Mouse (Mus musculus): ENCODE results near the gene Arhgap45. TPM values are rescaled to one million over a fixed set of nuclear protein-coding genes. Genes with fewer than 3 reads are reported as not detected.

The Arhgap45 gene
- polyA plus RNA-seq, 1 experiment from 2014 or later, result 9.7 TPM

DNA sequence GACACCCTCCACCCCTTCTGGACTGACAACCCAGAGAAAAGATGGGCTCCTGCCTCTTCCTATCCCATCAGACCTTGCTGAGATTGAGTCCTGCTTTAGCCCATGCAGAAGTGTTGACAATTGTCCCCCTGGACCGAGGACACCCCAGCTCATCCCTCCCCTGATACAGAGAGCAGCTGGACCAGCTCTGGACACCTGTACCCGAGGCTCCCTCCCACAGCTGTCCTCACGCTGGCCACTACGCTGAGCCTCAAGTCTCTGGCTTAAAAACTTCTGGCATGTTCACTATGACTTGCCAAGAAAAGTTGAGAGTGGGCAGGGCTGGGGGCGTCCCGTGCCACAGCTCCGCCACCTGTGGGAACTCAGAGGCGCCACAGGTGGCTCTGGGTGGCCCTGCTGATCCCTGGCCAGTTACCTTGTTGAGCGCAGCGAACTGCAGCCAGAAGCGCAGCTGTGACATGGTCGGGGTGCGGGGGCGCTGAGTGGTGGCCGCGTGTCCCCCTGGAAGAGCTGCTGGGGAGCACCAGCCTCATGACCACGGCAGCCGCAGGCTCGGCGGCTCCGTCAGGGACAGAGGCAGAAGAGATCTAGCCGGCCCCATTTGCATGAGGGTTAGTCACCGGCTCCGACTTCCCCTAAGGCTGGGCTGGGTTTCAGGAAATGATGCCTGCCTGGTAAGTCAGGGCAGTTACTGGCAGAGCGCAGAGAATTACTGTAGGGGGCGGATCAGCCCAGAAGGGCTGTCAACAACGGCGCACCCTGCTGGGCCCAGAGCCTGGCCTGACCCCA is 58.6 kb downstream of the Arhgap45 start:
- peak overlapping the region; percentile 28 for H3K4me3 ChIP-seq (replicated peaks; ENCODE audit: low read length)
- H3K4me2 ChIP-seq (ENCODE audit: low read depth, low read length), result peak overlapping the region; percentile 46
- no peaks in the 10 kb centered on the region for H3K9me3 ChIP-seq (replicated peaks; ENCODE audit: control insufficient read depth, low read length)
- WGBS, result 19% methylated on average over 28 of the region's 28 CpGs
- ATAC-seq (ENCODE audit: insufficient read depth, low FRiP score), result peak; percentile 75
- H3K9ac ChIP-seq (ENCODE audit: low read length), result peak overlapping the region; percentile 58
- H3K27me3 ChIP-seq (ENCODE audit: control insufficient read depth, insufficient read depth, low read length), result no peaks in the 10 kb centered on the region
- H3K4me1 ChIP-seq (ENCODE audit: control insufficient read depth, insufficient read depth, low read length), result peaks cover 34% of the 10 kb centered on the region
- no peaks in the 10 kb centered on the region for H3K36me3 ChIP-seq (ENCODE audit: control insufficient read depth, insufficient read depth, low read length)
- peak overlapping the region; percentile 63 for H3K27ac ChIP-seq (ENCODE audit: low read length)

DNA sequence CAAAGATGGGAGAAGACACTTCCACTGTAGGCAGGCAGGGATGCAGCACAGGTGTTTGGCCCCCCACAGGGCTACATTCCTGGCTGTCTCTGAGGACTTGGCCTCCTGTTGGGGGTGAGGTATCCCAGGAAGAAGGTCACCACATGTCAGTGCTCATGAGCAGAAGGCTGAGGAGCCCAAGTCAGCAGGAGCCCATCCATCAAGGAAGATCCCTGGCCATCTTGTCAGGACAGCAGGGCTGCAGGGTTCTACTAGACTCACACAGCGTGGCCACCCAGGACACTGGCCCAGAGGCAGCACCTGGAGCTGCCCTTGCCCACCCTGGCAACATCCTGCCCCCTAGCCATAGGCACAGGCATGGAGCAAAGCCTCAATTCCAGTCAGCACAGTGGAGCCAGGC is 59.5 kb downstream of the Arhgap45 start:
- no peaks in the 10 kb centered on the region for H3K27me3 ChIP-seq (ENCODE audit: control insufficient read depth, insufficient read depth, low read length)
- peak overlapping the region; percentile 57; the same call in 1 of the 2 replicates for H3K27ac ChIP-seq (ENCODE audit: low read length)
- no peaks in the 10 kb centered on the region for H3K9me3 ChIP-seq (replicated peaks; ENCODE audit: control insufficient read depth, low read length)
- 0 out of 2 replicates have a peak overlapping the region, but pooled peaks have one; percentile 14 for H3K9ac ChIP-seq (ENCODE audit: low read length)
- peaks cover 36% of the 10 kb centered on the region for H3K4me1 ChIP-seq (ENCODE audit: control insufficient read depth, insufficient read depth, low read length)
- no peak overlapping the region for H3K4me2 ChIP-seq (ENCODE audit: low read depth, low read length)
- no peak for ATAC-seq (ENCODE audit: insufficient read depth, low FRiP score)
- 75% methylated on average over 1 of the region's 1 CpGs for WGBS
- H3K36me3 ChIP-seq (ENCODE audit: control insufficient read depth, insufficient read depth, low read length), result no peaks in the 10 kb centered on the region
- no peak overlapping the region for H3K4me3 ChIP-seq (replicated peaks; ENCODE audit: low read length)

DNA sequence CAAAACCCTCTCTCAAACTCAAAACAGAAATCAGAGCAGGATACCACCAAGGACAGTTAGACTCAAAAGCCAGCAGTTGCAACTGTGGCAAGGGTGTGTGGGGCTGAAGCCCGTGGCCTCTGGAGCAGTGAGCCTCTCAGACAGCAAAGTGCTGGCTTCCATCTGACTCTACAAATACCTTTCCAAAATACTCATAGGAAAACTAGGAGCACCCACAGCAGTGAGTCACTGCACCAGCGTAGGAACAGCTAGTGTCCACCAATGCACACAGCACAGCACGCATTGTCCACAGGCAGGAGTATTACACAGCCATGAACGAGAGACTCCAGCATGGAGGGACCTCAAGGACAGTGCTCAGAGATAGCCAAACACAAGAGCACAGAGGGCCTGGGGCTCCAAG is 59.9 kb downstream of the Arhgap45 start:
- H3K4me1 ChIP-seq (ENCODE audit: control insufficient read depth, insufficient read depth, low read length), result peaks cover 33% of the 10 kb centered on the region
- no peaks in the 10 kb centered on the region for H3K27me3 ChIP-seq (ENCODE audit: control insufficient read depth, insufficient read depth, low read length)
- H3K27ac ChIP-seq (ENCODE audit: low read length), result no peak overlapping the region
- no peaks in the 10 kb centered on the region for H3K9me3 ChIP-seq (replicated peaks; ENCODE audit: control insufficient read depth, low read length)
- no peak overlapping the region for H3K9ac ChIP-seq (ENCODE audit: low read length)
- ATAC-seq (ENCODE audit: insufficient read depth, low FRiP score), result no peak
- H3K4me2 ChIP-seq (ENCODE audit: low read depth, low read length), result no peak overlapping the region
- WGBS, result 92% methylated on average over 4 of the region's 4 CpGs
- H3K4me3 ChIP-seq (replicated peaks; ENCODE audit: low read length), result no peak overlapping the region
- H3K36me3 ChIP-seq (ENCODE audit: control insufficient read depth, insufficient read depth, low read length), result no peaks in the 10 kb centered on the region

DNA sequence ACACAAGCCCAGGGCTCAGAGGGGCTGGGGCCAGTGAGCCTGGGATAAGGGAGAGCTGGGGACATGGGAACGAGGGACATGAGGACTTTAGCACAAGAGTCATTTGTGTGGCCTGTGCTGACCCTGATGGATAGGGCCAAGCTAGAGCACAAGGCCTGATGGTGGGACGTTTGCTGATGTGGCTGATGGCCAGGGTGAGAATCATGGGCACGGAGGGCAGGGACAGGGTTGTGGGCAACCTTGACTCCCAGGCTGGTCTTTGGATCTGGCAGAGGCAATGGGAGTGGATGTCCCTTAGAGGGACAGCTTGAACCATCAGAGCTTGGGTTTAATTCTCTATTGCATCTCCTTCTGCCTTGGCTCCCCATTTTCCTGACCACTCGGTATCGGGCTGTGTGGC is 60.9 kb downstream of the Arhgap45 start:
- no peak for ATAC-seq (ENCODE audit: insufficient read depth, low FRiP score)
- WGBS, result 89% methylated on average over 5 of the region's 5 CpGs

DNA sequence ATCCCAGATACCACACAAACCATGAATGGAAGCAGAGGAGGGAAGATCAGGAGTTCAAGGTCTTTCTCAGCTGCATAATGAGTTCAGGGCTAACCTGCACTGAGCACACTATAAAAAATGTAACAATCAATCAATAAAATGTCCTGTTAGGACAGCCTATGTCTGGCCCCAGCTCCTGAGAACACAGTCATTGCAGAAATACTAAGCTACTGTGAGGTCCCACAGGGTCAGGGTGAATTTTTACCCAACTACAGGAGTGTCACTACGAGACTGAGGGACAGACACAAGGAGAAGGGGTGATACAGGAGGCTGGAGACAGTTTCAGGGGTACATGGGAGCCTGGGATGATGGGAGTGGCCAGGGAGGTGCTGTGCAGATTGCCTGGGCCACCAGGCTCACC is 61.9 kb downstream of the Arhgap45 start:
- Histone ChIP-seq H3K4me2 (ENCODE audit: low read depth, low read length) (no peak overlapping the region), H3K9ac (ENCODE audit: low read length) (no peak overlapping the region), H3K36me3 (ENCODE audit: control insufficient read depth, insufficient read depth, low read length) (peaks cover 8% of the 10 kb centered on the region), H3K9me3 (replicated peaks; ENCODE audit: control insufficient read depth, low read length) (no peaks in the 10 kb centered on the region), H3K4me1 (ENCODE audit: control insufficient read depth, insufficient read depth, low read length) (peaks cover 23% of the 10 kb centered on the region), H3K27me3 (ENCODE audit: control insufficient read depth, insufficient read depth, low read length) (no peaks in the 10 kb centered on the region), H3K27ac (ENCODE audit: low read length) (no peak overlapping the region), H3K4me3 (replicated peaks; ENCODE audit: low read length) (no peak overlapping the region)
- no peak for ATAC-seq (ENCODE audit: insufficient read depth, low FRiP score)
- 90% methylated on average over 1 of the region's 1 CpGs for WGBS

More for the DNA sequence above, 60.9 kb downstream of the Arhgap45 start:
- H3K27me3 ChIP-seq (ENCODE audit: control insufficient read depth, insufficient read depth, low read length), result no peaks in the 10 kb centered on the region
- H3K9me3 ChIP-seq (replicated peaks; ENCODE audit: control insufficient read depth, low read length), result no peaks in the 10 kb centered on the region
- no peak overlapping the region for H3K9ac ChIP-seq (ENCODE audit: low read length)
- no peak overlapping the region for H3K27ac ChIP-seq (ENCODE audit: low read length)
- H3K4me1 ChIP-seq (ENCODE audit: control insufficient read depth, insufficient read depth, low read length), result peaks cover 23% of the 10 kb centered on the region
- H3K36me3 ChIP-seq (ENCODE audit: control insufficient read depth, insufficient read depth, low read length), result peaks cover 8% of the 10 kb centered on the region
- no peak overlapping the region for H3K4me3 ChIP-seq (replicated peaks; ENCODE audit: low read length)
- H3K4me2 ChIP-seq (ENCODE audit: low read depth, low read length), result no peak overlapping the region

DNA sequence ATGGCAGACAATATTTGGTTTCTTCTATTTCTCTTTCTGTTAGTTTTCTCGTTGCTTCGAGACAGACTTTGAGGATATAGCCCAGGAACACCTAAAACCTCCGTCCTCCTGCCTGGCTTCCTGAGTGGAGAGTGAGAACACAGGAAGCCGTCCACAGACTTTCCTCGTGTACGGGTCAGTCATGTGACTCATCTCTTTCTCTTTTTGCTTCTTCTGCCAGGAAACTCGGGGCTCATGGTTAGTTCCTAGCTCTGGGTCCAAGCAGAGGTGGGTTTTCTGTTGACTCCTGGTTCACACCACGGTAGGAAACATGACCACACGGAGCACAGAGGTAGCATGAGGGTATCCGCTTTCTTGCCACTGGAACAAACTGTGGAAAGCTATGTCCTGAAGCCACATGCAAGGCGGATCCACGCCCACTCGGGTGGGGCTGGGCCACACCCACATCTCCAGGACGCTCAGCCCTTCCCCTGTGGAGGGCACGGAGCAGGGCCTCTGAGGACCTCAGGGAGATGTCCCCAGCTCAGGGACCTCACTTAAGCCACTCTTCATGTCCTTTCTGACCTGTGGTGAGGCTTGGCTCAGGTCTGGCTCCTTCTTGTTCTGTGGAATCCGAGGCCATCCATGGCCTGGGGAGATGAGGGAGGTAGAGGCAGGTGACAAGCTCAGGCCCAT is 64.1 kb downstream of the Arhgap45 start:
- Histone ChIP-seq H3K9me3 (replicated peaks; ENCODE audit: control insufficient read depth, low read length) (no peaks in the 10 kb centered on the region), H3K27ac (ENCODE audit: low read length) (no peak overlapping the region), H3K9ac (ENCODE audit: low read length) (0 out of 2 replicates have a peak overlapping the region, but pooled peaks have one; percentile 30), H3K4me3 (replicated peaks; ENCODE audit: low read length) (no peak overlapping the region), H3K4me2 (ENCODE audit: low read depth, low read length) (no peak overlapping the region), H3K4me1 (ENCODE audit: control insufficient read depth, insufficient read depth, low read length) (peaks cover 13% of the 10 kb centered on the region), H3K36me3 (ENCODE audit: control insufficient read depth, insufficient read depth, low read length) (peaks cover 8% of the 10 kb centered on the region), H3K27me3 (ENCODE audit: control insufficient read depth, insufficient read depth, low read length) (no peaks in the 10 kb centered on the region)
- 73% methylated on average over 16 of the region's 16 CpGs for WGBS
- 0 out of 2 replicates have a peak, but pooled peaks have one; percentile 39 for ATAC-seq (ENCODE audit: insufficient read depth, low FRiP score)

Other genes starting within 250 kb of the Arhgap45 start
- 29.9 and 34.8 TPM in 2 replicates for gene Rnf126, start 249.7 kb upstream of the Arhgap45 start, polyA plus RNA-seq (2015; fragmentation: Nextera tagmentation; extraction: Ambion mirVana)
- gene Fstl3, start 239.4 kb upstream of the Arhgap45 start, polyA plus RNA-seq (2015; fragmentation: Nextera tagmentation; extraction: Ambion mirVana), result 18.1 and 23.1 TPM in 2 replicates
- 0.55 and 0.72 TPM in 2 replicates for gene Prss57, start 225.7 kb upstream of the Arhgap45 start, polyA plus RNA-seq (2015; fragmentation: Nextera tagmentation; extraction: Ambion mirVana)
- gene Palm, start 223.1 kb upstream of the Arhgap45 start, polyA plus RNA-seq (2015; fragmentation: Nextera tagmentation; extraction: Ambion mirVana), result 56.8 and 58.0 TPM in 2 replicates
- gene Misp, start 195.7 kb upstream of the Arhgap45 start, polyA plus RNA-seq (2015; fragmentation: Nextera tagmentation; extraction: Ambion mirVana), result 50.6 and 62.3 TPM in 2 replicates
- 268 and 308 TPM in 2 replicates for gene Ptbp1, start 162.2 kb upstream of the Arhgap45 start, polyA plus RNA-seq (2015; fragmentation: Nextera tagmentation; extraction: Ambion mirVana)
- gene Prtn3, start 142.2 kb upstream of the Arhgap45 start, polyA plus RNA-seq (2015; fragmentation: Nextera tagmentation; extraction: Ambion mirVana), result 4.1 and 7.2 TPM in 2 replicates
- 28.7 and 29.1 TPM in 2 replicates for gene Plppr3, start 142.0 kb upstream of the Arhgap45 start, polyA plus RNA-seq (2015; fragmentation: Nextera tagmentation; extraction: Ambion mirVana)
- gene Elane, start 130.4 kb upstream of the Arhgap45 start, polyA plus RNA-seq (2015; fragmentation: Nextera tagmentation; extraction: Ambion mirVana), result 6.3 and 9.8 TPM in 2 replicates
- gene Cfd, start 125.8 kb upstream of the Arhgap45 start, polyA plus RNA-seq (2015; fragmentation: Nextera tagmentation; extraction: Ambion mirVana), result not detected in 2 replicates
- 39.6 and 42.3 TPM in 2 replicates for gene Med16, start 107.7 kb upstream of the Arhgap45 start, polyA plus RNA-seq (2015; fragmentation: Nextera tagmentation; extraction: Ambion mirVana)
- gene Gm26602, start 105.8 kb upstream of the Arhgap45 start, polyA plus RNA-seq (2015; fragmentation: Nextera tagmentation; extraction: Ambion mirVana), result 4.1 TPM in 1 of 2 replicates, not detected in the other
- 0.89 and 0.97 TPM in 2 replicates for gene Kiss1r, start 99.7 kb upstream of the Arhgap45 start, polyA plus RNA-seq (2015; fragmentation: Nextera tagmentation; extraction: Ambion mirVana)
- 160 and 176 TPM in 2 replicates for gene R3hdm4, start 95.4 kb upstream of the Arhgap45 start, polyA plus RNA-seq (2015; fragmentation: Nextera tagmentation; extraction: Ambion mirVana)
- 4.9 and 5.2 TPM in 2 replicates for gene Arid3a, start 89.6 kb upstream of the Arhgap45 start, polyA plus RNA-seq (2015; fragmentation: Nextera tagmentation; extraction: Ambion mirVana)
- 76.7 and 86.9 TPM in 2 replicates for gene Wdr18, start 56.5 kb upstream of the Arhgap45 start, polyA plus RNA-seq (2015; fragmentation: Nextera tagmentation; extraction: Ambion mirVana)
- 0.21 and 0.45 TPM in 2 replicates for gene Grin3b, start 45.9 kb upstream of the Arhgap45 start, polyA plus RNA-seq (2015; fragmentation: Nextera tagmentation; extraction: Ambion mirVana)
- gene Tmem259, start 32.3 kb upstream of the Arhgap45 start, polyA plus RNA-seq (2015; fragmentation: Nextera tagmentation; extraction: Ambion mirVana), result 5.6 TPM in 2 replicates
- gene Cnn2, start 28.1 kb upstream of the Arhgap45 start, polyA plus RNA-seq (2015; fragmentation: Nextera tagmentation; extraction: Ambion mirVana), result 333 and 334 TPM in 2 replicates
- gene Abca7, start 20.2 kb upstream of the Arhgap45 start, polyA plus RNA-seq (2015; fragmentation: Nextera tagmentation; extraction: Ambion mirVana), result 6.3 and 7.4 TPM in 2 replicates
- gene Polr2e, start 23.1 kb downstream of the Arhgap45 start, polyA plus RNA-seq (2015; fragmentation: Nextera tagmentation; extraction: Ambion mirVana), result 174 and 180 TPM in 2 replicates
- gene Gpx4, start 30.5 kb downstream of the Arhgap45 start, polyA plus RNA-seq (2015; fragmentation: Nextera tagmentation; extraction: Ambion mirVana), result 445 and 507 TPM in 2 replicates
- 17.2 and 19.0 TPM in 2 replicates for gene Sbno2, start 88.9 kb downstream of the Arhgap45 start, polyA plus RNA-seq (2015; fragmentation: Nextera tagmentation; extraction: Ambion mirVana)
- gene Stk11, start 99.2 kb downstream of the Arhgap45 start, polyA plus RNA-seq (2015; fragmentation: Nextera tagmentation; extraction: Ambion mirVana), result 14.5 and 14.8 TPM in 2 replicates
- 536 and 594 TPM in 2 replicates for gene Atp5d, start 122.0 kb downstream of the Arhgap45 start, polyA plus RNA-seq (2015; fragmentation: Nextera tagmentation; extraction: Ambion mirVana)
- 3.1 and 3.9 TPM in 2 replicates for gene Cbarp, start 124.2 kb downstream of the Arhgap45 start, polyA plus RNA-seq (2015; fragmentation: Nextera tagmentation; extraction: Ambion mirVana)
- gene Midn, start 131.6 kb downstream of the Arhgap45 start, polyA plus RNA-seq (2015; fragmentation: Nextera tagmentation; extraction: Ambion mirVana), result 7.8 and 9.8 TPM in 2 replicates
- 69.8 and 80.8 TPM in 2 replicates for gene Cirbp, start 149.3 kb downstream of the Arhgap45 start, polyA plus RNA-seq (2015; fragmentation: Nextera tagmentation; extraction: Ambion mirVana)
- gene 1600002K03Rik, start 156.3 kb downstream of the Arhgap45 start, polyA plus RNA-seq (2015; fragmentation: Nextera tagmentation; extraction: Ambion mirVana), result 16.4 and 16.6 TPM in 2 replicates
- 9.3 and 10.5 TPM in 2 replicates for gene Efna2, start 162.8 kb downstream of the Arhgap45 start, polyA plus RNA-seq (2015; fragmentation: Nextera tagmentation; extraction: Ambion mirVana)
- gene Mum1, start 209.8 kb downstream of the Arhgap45 start, polyA plus RNA-seq (2015; fragmentation: Nextera tagmentation; extraction: Ambion mirVana), result 50.8 and 51.6 TPM in 2 replicates
- 340 and 344 TPM in 2 replicates for gene Ndufs7, start 232.5 kb downstream of the Arhgap45 start, polyA plus RNA-seq (2015; fragmentation: Nextera tagmentation; extraction: Ambion mirVana)
- gene Gamt, start 244.4 kb downstream of the Arhgap45 start, polyA plus RNA-seq (2015; fragmentation: Nextera tagmentation; extraction: Ambion mirVana), result 92.0 and 115 TPM in 2 replicates
- 35.8 and 43.9 TPM in 2 replicates for gene Dazap1, start 244.8 kb downstream of the Arhgap45 start, polyA plus RNA-seq (2015; fragmentation: Nextera tagmentation; extraction: Ambion mirVana)

All from stomach, embryonic 16.5 days (tissue).